Mouse (Mus musculus) mature B cell (primary cell): ENCODE data around the gene Ing5.
"Not testable (repeated sequence)": the region's sequence is repeated elsewhere in the genome, so short reads cannot be mapped to it uniquely, and the experiment has no call there.

Experiments used
- in situ Hi-C: fragments of 300-500 bp; cut with MboI; formaldehyde crosslinking; loops from 2 replicates; pipeline ENCODE4 v1.14.3; 2019

Gene Ing5

DNA sequence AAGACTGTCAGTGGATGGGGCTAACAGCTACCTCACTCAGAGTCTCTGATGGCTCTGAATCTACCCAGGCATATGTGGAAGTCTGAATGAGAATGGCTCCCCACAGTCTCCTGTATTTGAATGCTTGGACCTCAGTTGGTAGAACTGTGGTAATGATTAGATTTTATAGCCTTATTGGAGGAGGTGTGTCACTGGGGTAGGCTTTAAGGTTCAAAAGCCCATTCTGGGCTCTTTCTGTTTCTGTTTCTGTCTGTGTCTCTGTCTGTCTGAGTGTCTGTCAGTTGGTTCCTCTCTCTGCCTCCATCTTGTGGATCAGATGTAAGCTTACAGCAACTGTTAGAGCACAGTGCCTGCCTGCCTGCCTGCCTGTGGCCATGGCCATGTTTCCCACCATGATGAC lies 55.9 kb downstream of the Ing5 start:
- in situ Hi-C loops: no loop called here

- in situ Hi-C loops: not testable (repeated sequence)
Measured at GRCm38 (mm10) chr1:93861048-93861447, 57.3 kb downstream of the Ing5 start, which contains the start of gene Gal3st2. Gene Gal3st2 (plus strand): TSS chr1:93861306.
